Mouse (Mus musculus) CH12.LX (cell line): Measurements from ENCODE around the gene Slc22a14. TPM values are rescaled to one million over a fixed set of nuclear protein-coding genes. Genes with fewer than 3 reads are reported as not detected.

Source experiments
- DNase-seq: peaks from one replicate; pipeline ENCODE4 v3.0.0-alpha.2; 2013; ENCODE audit errors: extremely low read depth
- H3K27ac ChIP-seq: 2 replicates; pipeline ENCODE4 v1.5.1; 2012; ENCODE audit warnings: low read depth, mild to moderate bottlenecking, control low read depth, moderate library complexity; ENCODE audit not compliant: insufficient read depth
- H3K27me3 ChIP-seq: replicated peaks from 2 replicates; pipeline ENCODE3; 2012; ENCODE audit warnings: inconsistent platforms
- H3K36me3 ChIP-seq, 2 experiments: replicated peaks in 1 of 2; 2 replicates each; pipeline versions ENCODE3 to v1.6.1; 2012; ENCODE audit warnings: inconsistent platforms in 1 of 2, low read length in 1 of 2, mild to moderate bottlenecking in 1 of 2, mixed read lengths in 1 of 2, moderate library complexity in 1 of 2; ENCODE audit not compliant: control insufficient read depth in 1 of 2, insufficient read depth in 1 of 2
- H3K4me1 ChIP-seq, 2 experiments: 2 replicates each; pipeline ENCODE4 v1.6.1; 2012; ENCODE audit warnings: inconsistent platforms in 1 of 2, moderate library complexity in 1 of 2; ENCODE audit not compliant: insufficient read depth in 2 of 2, control insufficient read depth in 1 of 2
- H3K4me2 ChIP-seq: 2 replicates; pipeline ENCODE4 v1.6.1; 2012; ENCODE audit warnings: low read depth, mild to moderate bottlenecking, control low read depth; ENCODE audit not compliant: poor library complexity, insufficient read depth, severe bottlenecking
- H3K4me3 ChIP-seq, 3 experiments: fragments of 150-350 bp in 1 of 3; sonication (generic) in 1 of 3; replicated peaks in 1 of 3; 2 replicates each; pipeline versions ENCODE3 to v1.5.1; 2011 to 2012; ENCODE audit warnings: low read depth in 2 of 3, low read length in 2 of 3, mild to moderate bottlenecking in 2 of 3, moderate library complexity in 2 of 3, control low read depth in 1 of 3, improper control_type of control experiment in 1 of 3, inconsistent platforms in 1 of 3, mixed read lengths in 1 of 3; ENCODE audit not compliant: poor library complexity in 1 of 3
- H3K79me2 ChIP-seq: replicated peaks from 2 replicates; pipeline ENCODE4 v1.6.1; 2012; ENCODE audit warnings: mild to moderate bottlenecking, moderate library complexity; ENCODE audit not compliant: control insufficient read depth, poor library complexity, insufficient read depth, severe bottlenecking; ENCODE audit errors: extremely low read depth
- H3K9ac ChIP-seq: 2 replicates; pipeline ENCODE4 v1.6.1; 2012; ENCODE audit warnings: low read depth, mild to moderate bottlenecking, control low read depth, moderate library complexity; ENCODE audit not compliant: insufficient read depth
- H3K9me3 ChIP-seq: replicated peaks from 2 replicates; pipeline ENCODE3; 2012; ENCODE audit warnings: low read length, inconsistent platforms, mixed read lengths
- BHLHE40 ChIP-seq: IDR thresholded peaks from 2 replicates; pipeline ENCODE4 v1.6.1; 2011; ENCODE audit warnings: mild to moderate bottlenecking, low read depth, low read length, improper control_type of control experiment
- CTCF ChIP-seq, 2 experiments: IDR thresholded peaks in 1 of 2; conservative IDR thresholded peaks in 1 of 2; 2 replicates each; pipeline ENCODE4 v1.5.1; 2011 to 2012; ENCODE audit warnings: low read depth in 2 of 2, low read length in 2 of 2, improper control_type of control experiment in 1 of 2, inconsistent platforms in 1 of 2, mild to moderate bottlenecking in 1 of 2, moderate library complexity in 1 of 2
- ELF1 ChIP-seq: IDR thresholded peaks from 2 replicates; pipeline ENCODE4 v1.6.1; 2014; ENCODE audit warnings: low read depth, mild to moderate bottlenecking, inconsistent platforms, low read length, improper control_type of control experiment
- HCFC1 ChIP-seq: IDR thresholded peaks from 2 replicates; pipeline ENCODE4 v1.6.1; 2012; ENCODE audit warnings: low read depth, mild to moderate bottlenecking, inconsistent platforms, low read length, improper control_type of control experiment
- IRF4 ChIP-seq: IDR thresholded peaks from 2 replicates; pipeline ENCODE4 v1.6.1; 2014; ENCODE audit warnings: low read depth, mild to moderate bottlenecking, inconsistent platforms, low read length, improper control_type of control experiment
- MAX ChIP-seq: IDR thresholded peaks from 2 replicates; pipeline ENCODE4 v1.6.1; 2011; ENCODE audit warnings: low read length, improper control_type of control experiment
- MAZ ChIP-seq: IDR thresholded peaks from 2 replicates; pipeline ENCODE4 v1.6.1; 2012; ENCODE audit warnings: low read depth, mild to moderate bottlenecking, inconsistent platforms, low read length, improper control_type of control experiment, moderate library complexity
- POLR2A ChIP-seq: IDR thresholded peaks from 2 replicates; pipeline ENCODE4 v1.6.1; 2011; ENCODE audit warnings: low read depth, mild to moderate bottlenecking, improper control_type of control experiment, low read length
- POLR2AphosphoS2 ChIP-seq: IDR thresholded peaks from 2 replicates; pipeline ENCODE4 v1.6.1; 2011; ENCODE audit warnings: low read depth, low read length, improper control_type of control experiment
- RCOR1 ChIP-seq: conservative IDR thresholded peaks from 2 replicates; pipeline ENCODE4 v1.6.1; 2012; ENCODE audit warnings: low read depth, mild to moderate bottlenecking, inconsistent platforms, low read length, improper control_type of control experiment
- SIN3A ChIP-seq: IDR thresholded peaks from 2 replicates; pipeline ENCODE4 v1.6.1; 2012; ENCODE audit warnings: low read length, improper control_type of control experiment, inconsistent platforms
- UBTF ChIP-seq: IDR thresholded peaks from 2 replicates; pipeline ENCODE4 v1.6.1; 2012; ENCODE audit warnings: low read depth, mild to moderate bottlenecking, inconsistent platforms, low read length, improper control_type of control experiment, moderate library complexity
- ZMIZ1 ChIP-seq: IDR thresholded peaks from 2 replicates; pipeline ENCODE4 v1.6.1; 2012; ENCODE audit warnings: low read depth, mild to moderate bottlenecking, inconsistent platforms, low read length, improper control_type of control experiment
- ZNF384 ChIP-seq: IDR thresholded peaks from 2 replicates; pipeline ENCODE4 v1.6.1; 2012; ENCODE audit warnings: low read depth, low read length, improper control_type of control experiment, inconsistent platforms
- dilution Hi-C: fragments of 300-500 bp; cut with MboI; formaldehyde crosslinking; loops from 2 replicates; pipeline ENCODE4 v1.14.3; 2020; ENCODE audit warnings: low sequenced_read_pairs; ENCODE audit not compliant: extremely low pct_unique_long_range_greater_than_20kb, extremely low pct_ligation_motif_present
- in situ Hi-C: fragments of 300-500 bp; cut with MboI; formaldehyde crosslinking; loops from 3 replicates; pipeline ENCODE4 v1.14.3; 2019; ENCODE audit warnings: low sequenced_read_pairs, low pct_ligation_motif_present, low pct_unique_long_range_greater_than_20kb, mixed read lengths
- polyA plus RNA-seq: library from polyadenylated mRNA; unstranded; fragments of >175 nt; gene quantifications from 2 replicates; pipeline ENCODE4 v1.2.1, GENCODE M21; 2012; ENCODE audit warnings: low read depth; ENCODE audit not compliant: insufficient read length
- total RNA-seq, 2 experiments: library from RNA; depleted of rRNA; stranded (reverse); fragments of 300-350 nt in 1 of 2; fragments of >200 nt in 1 of 2; gene quantifications; 2 replicates each; pipeline ENCODE4 v1.2.3; 2012 to 2014

The Slc22a14 gene
- total and polyA plus RNA-seq, 3 experiments: not detected

DNA sequence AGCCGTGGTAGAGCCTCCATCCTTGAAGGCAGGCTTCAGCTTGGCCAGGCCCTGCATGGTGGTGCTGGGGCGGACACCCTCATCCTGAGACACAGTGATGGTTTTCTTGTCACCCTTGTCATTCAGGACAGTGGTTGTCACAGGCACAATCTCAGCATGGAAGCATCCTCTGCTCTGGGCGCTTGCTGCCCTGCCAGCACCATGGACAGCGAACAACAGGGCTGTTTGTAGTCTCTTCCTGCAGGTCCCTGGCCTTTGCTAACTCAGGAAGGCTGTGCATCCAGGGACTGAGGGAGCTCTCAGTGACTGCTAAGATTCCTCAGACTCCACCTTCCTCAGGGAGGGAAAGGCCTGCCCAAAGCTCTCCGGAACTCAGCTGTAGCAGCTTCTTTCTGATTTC, 215.8 kb downstream of the Slc22a14 start:
- in situ Hi-C loops: no loop called here
- DNase-seq: peak; percentile 28
- H3K27me3 ChIP-seq: peaks cover 39% of the 10 kb centered on the region

DNA sequence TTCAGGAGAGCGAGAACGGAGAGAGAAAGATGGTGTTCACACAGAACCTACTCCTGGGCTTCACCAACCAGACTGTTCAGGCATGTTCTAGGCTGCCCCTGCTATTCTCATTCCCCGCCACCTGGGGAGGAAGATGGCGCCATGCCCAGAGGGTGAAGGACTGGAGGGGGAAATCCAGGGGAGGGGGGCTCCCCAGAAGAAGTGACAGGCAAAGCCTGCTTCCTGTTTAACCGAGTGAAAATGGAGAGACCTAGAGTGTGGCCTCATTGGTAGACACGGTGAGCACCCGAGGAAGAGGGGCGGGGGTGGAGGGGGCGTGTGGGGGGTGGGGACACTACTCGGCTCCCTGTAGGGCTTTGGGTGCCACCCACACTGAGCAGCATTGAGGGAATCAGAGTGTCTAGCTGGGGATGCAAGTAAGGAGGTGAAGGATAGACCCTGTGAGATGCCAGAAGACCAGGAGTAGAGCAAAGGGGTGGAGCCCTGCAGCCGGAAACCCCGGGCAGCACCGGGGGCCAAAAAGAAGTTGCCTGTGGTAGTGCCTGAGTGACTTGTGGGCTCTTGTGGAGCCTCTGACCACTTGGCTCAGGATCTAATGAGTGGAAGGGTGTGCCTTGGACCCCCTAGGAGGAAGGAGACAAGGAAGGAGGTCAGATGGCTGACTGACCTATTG, 219.1 kb downstream of the Slc22a14 start:
- Histone ChIP-seq H3K27ac (no peak overlapping the region; the same call in 1 of the 2 replicates), H3K4me1 (peaks cover 14 to 22% of the 10 kb centered on the region in 2 experiments), H3K4me2 (peak overlapping the region; percentile 57), H3K9ac (peak overlapping the region; percentile 19)
- in situ Hi-C loops: no loop called here
- peak; percentile 56 for DNase-seq
- peak; percentile 81 for TF ChIP-seq MAZ
- 0 out of 2 replicates have a peak, but pooled peaks have one; percentile 18 for TF ChIP-seq ZMIZ1
- peak; percentile 65 for TF ChIP-seq ELF1
- TF ChIP-seq POLR2A: peak; percentile 32; the same call in 1 of the 2 replicates
- no peak for TF ChIP-seq UBTF
- 0 out of 2 replicates have a peak, but pooled peaks have one; percentile 27 for TF ChIP-seq IRF4
- no peak for TF ChIP-seq ZNF384
- TF ChIP-seq, all 38 proteins: peak for 5
- Histone ChIP-seq H3K36me3 (peaks cover 3 to 24% of the 10 kb centered on the region in 2 experiments), H3K9me3 (no peaks in the 10 kb centered on the region), H3K4me3 (peak overlapping the region in 2 of 3 experiments; percentile 22 to 40), H3K27me3 (peaks cover 9% of the 10 kb centered on the region), H3K79me2 (no peaks in the 10 kb centered on the region)
- dilution Hi-C loops: no loop called here

More for the DNA sequence above, 215.8 kb downstream of the Slc22a14 start:
- Histone ChIP-seq H3K9ac (no peak overlapping the region), H3K79me2 (no peaks in the 10 kb centered on the region), H3K4me3 (no peak overlapping the region), H3K27ac (no peak overlapping the region), H3K9me3 (no peaks in the 10 kb centered on the region), H3K36me3 (peaks cover 0 to under 1% of the 10 kb centered on the region in 2 experiments), H3K4me2 (no peak overlapping the region), H3K4me1 (peaks cover 14 to 22% of the 10 kb centered on the region in 2 experiments)
- dilution Hi-C loops: no loop called here
- TF ChIP-seq SIN3A (no peak), RCOR1 (no peak), MAX (no peak), CTCF (conservative IDR thresholded peaks at IDR 0.05 in 1 of 2, IDR thresholded peaks at IDR 0.05 in 1 of 2; ENCODE audit: low read depth in 2 of 2, low read length in 2 of 2) (no peak), ZMIZ1 (no peak), HCFC1 (no peak), BHLHE40 (no peak), ZNF384 (no peak), POLR2AphosphoS2 (no peak)
